Mouse (Mus musculus) liver, postnatal 0 days (tissue): ENCODE results near the gene Thoc2. TPM values are rescaled to one million over a fixed set of nuclear protein-coding genes. Genes with fewer than 3 reads are reported as not detected.

Experiments
- ATAC-seq: fragments of 200-750 bp; cut with Nextera tagmentation; 2 replicates; pipeline ENCODE4 v1.8.0; 2017; ENCODE audit warnings: mild to moderate bottlenecking, moderate library complexity
- DNase-seq: peaks from one replicate; pipeline ENCODE4 v3.0.0-alpha.2; 2016
- H3K27ac ChIP-seq: fragments of 300-500 bp; sonication (generic); 2 replicates; pipeline ENCODE4 v1.5.1; 2014; ENCODE audit warnings: antibody characterized with exemption, moderate library complexity, mild to moderate bottlenecking, low read depth
- H3K27me3 ChIP-seq: fragments of 300-500 bp; sonication (generic); 2 replicates; pipeline ENCODE4 v1.6.1; 2014; ENCODE audit warnings: low read length, control low read depth, mixed read lengths; ENCODE audit not compliant: insufficient read depth
- H3K36me3 ChIP-seq: fragments of 300-500 bp; sonication (generic); replicated peaks from 2 replicates; pipeline ENCODE4 v1.6.1; 2014; ENCODE audit warnings: mild to moderate bottlenecking, control low read depth, low read length, moderate library complexity, mixed read lengths; ENCODE audit not compliant: insufficient read depth
- H3K4me1 ChIP-seq: fragments of 300-500 bp; sonication (generic); 2 replicates; pipeline ENCODE4 v1.6.1; 2014; ENCODE audit warnings: antibody characterized with exemption, mild to moderate bottlenecking, control low read depth; ENCODE audit not compliant: insufficient read depth
- H3K4me2 ChIP-seq: fragments of 300-500 bp; sonication (generic); 2 replicates; pipeline ENCODE4 v1.6.1; 2014; ENCODE audit warnings: low read depth, mild to moderate bottlenecking, low read length, moderate library complexity, mixed read lengths
- H3K4me3 ChIP-seq: fragments of 300-500 bp; sonication (generic); 2 replicates; pipeline ENCODE4 v1.5.1; 2014; ENCODE audit warnings: low read depth, low read length
- H3K9ac ChIP-seq: fragments of 300-500 bp; sonication (generic); replicated peaks from 2 replicates; pipeline ENCODE4 v1.6.1; 2014; ENCODE audit warnings: mild to moderate bottlenecking, moderate library complexity
- H3K9me3 ChIP-seq: fragments of 300-500 bp; sonication (generic); 2 replicates; pipeline ENCODE4 v1.6.1; 2016; ENCODE audit warnings: mild to moderate bottlenecking, control low read depth, low read length, mixed read lengths
- CTCF ChIP-seq: sonication (generic); IDR thresholded peaks from 2 replicates; pipeline ENCODE4 v1.5.1; 2016; ENCODE audit warnings: antibody characterized with exemption, low read depth
- EP300 ChIP-seq: IDR thresholded peaks from 2 replicates; pipeline ENCODE4 v1.6.1; 2016; ENCODE audit warnings: antibody characterized with exemption, low read depth, mild to moderate bottlenecking
- whole genome bisulfite sequencing: fragments of 180-500 bp; shearing (Covaris S2); extraction: QIAGEN DNeasy Blood & Tissue Kit; methylation state at CpG from one replicate; pipeline ENCODE4 v1.1.7; 2014; ENCODE audit not compliant: insufficient replicate concordance; 5-methylcytosine and 5-hydroxymethylcytosine counted together
- polyA plus RNA-seq: library from polyadenylated mRNA; unstranded; fragments of >200 nt; fragmentation: Nextera tagmentation; extraction: Ambion mirVana; gene quantifications from 2 replicates; pipeline ENCODE4 v1.2.1, GENCODE M21; 2015

The Thoc2 gene
- polyA plus RNA-seq, 1 experiment from 2014 or later = 25.7 TPM

DNA sequence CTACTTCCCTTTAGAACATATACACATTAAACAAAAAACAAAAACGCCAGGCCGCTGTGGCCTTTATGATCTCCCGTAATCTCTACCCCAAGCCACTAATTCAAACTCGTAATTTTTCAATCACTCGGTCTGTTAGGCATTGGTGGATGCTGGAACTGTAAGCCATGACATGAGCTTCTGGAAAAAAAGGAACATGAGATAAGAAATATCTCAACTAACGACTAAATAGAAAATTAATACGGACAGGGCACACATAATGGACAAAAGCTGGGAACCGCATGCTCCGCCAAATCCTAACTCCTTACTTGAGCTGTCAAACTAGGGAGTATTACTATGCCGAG, 8.4 kb downstream of the Thoc2 start:
- no peaks in the 10 kb centered on the region for H3K36me3 ChIP-seq
- DNase-seq (no peak), ATAC-seq (no peak)
- H3K4me3 ChIP-seq = peak overlapping the region; percentile 78
- WGBS = 34% methylated on average over 10 of the region's 10 CpGs
- H3K4me2 ChIP-seq = peak overlapping the region; percentile 56
- TF ChIP-seq EP300 (no peak), CTCF (no peak)
- H3K9ac ChIP-seq = no peak overlapping the region
- H3K4me1 ChIP-seq = no peaks in the 10 kb centered on the region
- H3K9me3 ChIP-seq = no peaks in the 10 kb centered on the region
- peak overlapping the region; percentile 88; the same call in 1 of the 2 replicates for H3K27ac ChIP-seq
- no peaks in the 10 kb centered on the region for H3K27me3 ChIP-seq

- Histone ChIP-seq H3K4me1 (no peaks in the 10 kb centered on the region), H3K4me3 (peak overlapping the region; percentile 78), H3K27me3 (no peaks in the 10 kb centered on the region), H3K9ac (peak overlapping the region; percentile 79), H3K9me3 (no peaks in the 10 kb centered on the region), H3K36me3 (no peaks in the 10 kb centered on the region), H3K4me2 (peak overlapping the region; percentile 76), H3K27ac (peak overlapping the region; percentile 88)
- peak; percentile 96 for ATAC-seq
- whole genome bisulfite sequencing = 9% methylated on average over 49 of the region's 59 CpGs
- DNase-seq = peak; percentile 91
- TF ChIP-seq CTCF (no peak), EP300 (no peak)
Observed at GRCm38 (mm10) chrX:41911390-41912060, 8.9 kb downstream of the Thoc2 start.

DNA sequence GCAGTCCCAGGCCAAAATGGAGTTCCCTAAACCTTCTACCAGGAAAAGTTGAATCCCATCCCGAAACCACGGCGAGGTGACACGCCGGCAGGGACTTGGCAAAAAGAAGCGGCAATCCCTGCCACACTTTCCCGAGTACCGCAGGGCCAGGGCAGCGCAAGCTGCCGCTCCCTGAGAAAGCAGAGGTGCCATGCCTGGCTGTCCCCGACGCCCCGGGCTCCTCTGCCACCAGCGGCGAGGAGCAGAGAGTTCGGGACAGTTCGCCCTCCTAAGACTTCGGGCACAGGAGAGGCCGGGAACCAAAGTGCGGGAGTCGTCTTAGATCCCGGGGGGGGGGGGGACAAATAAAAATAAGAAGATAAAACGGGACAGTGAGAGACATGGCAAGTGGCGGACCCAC, 9.5 kb downstream of the Thoc2 start:
- Histone ChIP-seq H3K9me3 (no peaks in the 10 kb centered on the region), H3K36me3 (no peaks in the 10 kb centered on the region), H3K9ac (peak overlapping the region; percentile 79), H3K27me3 (no peaks in the 10 kb centered on the region), H3K4me3 (peak overlapping the region; percentile 78), H3K4me2 (peak overlapping the region; percentile 76), H3K27ac (peak overlapping the region; percentile 88), H3K4me1 (no peaks in the 10 kb centered on the region)
- TF ChIP-seq EP300 = no peak
- TF ChIP-seq CTCF = no peak
- DNase-seq (peak; percentile 33), ATAC-seq (peak; percentile 40)
- WGBS = 18% methylated on average over 24 of the region's 24 CpGs

DNA sequence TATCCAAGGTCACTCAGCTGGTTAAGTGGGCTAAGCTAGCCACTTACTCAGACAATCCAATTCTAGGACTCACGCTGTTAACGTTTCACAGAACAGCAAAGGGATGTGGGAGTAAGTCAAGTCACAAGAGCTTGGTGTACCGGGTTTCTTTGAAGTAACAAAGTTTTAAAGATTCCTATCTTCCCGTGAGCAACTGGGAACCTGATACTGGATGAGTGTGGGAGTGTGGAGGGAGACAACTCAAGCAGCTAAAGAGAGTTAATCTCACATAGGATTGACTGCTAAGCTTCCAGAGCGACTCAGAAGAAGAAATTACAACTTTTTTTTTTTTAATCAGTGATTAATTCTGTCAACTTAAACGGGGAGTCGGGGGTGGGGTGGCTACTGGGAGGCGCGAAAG, 10.0 kb downstream of the Thoc2 start:
- DNase-seq = no peak
- ATAC-seq = no peak
- H3K36me3 ChIP-seq = no peaks in the 10 kb centered on the region
- H3K27me3 ChIP-seq = no peaks in the 10 kb centered on the region
- no peaks in the 10 kb centered on the region for H3K4me1 ChIP-seq
- H3K27ac ChIP-seq = peak overlapping the region; percentile 88; the same call in 1 of the 2 replicates
- peak overlapping the region; percentile 76 for H3K4me2 ChIP-seq
- TF ChIP-seq EP300 (no peak), CTCF (no peak)
- H3K4me3 ChIP-seq = peak overlapping the region; percentile 78
- 11% methylated on average over 9 of the region's 9 CpGs for WGBS
- H3K9ac ChIP-seq = peak overlapping the region; percentile 79
- no peaks in the 10 kb centered on the region for H3K9me3 ChIP-seq

GRCm38 (mm10) chrX:41884759-41885505, 35.5 kb downstream of the Thoc2 start:
- no peaks in the 10 kb centered on the region for H3K27me3 ChIP-seq
- no peak overlapping the region for H3K4me2 ChIP-seq
- H3K36me3 ChIP-seq = no peaks in the 10 kb centered on the region
- no peaks in the 10 kb centered on the region for H3K9me3 ChIP-seq
- 53% methylated on average over 4 of the region's 4 CpGs for WGBS
- no peak overlapping the region for H3K4me3 ChIP-seq
- no peak overlapping the region for H3K27ac ChIP-seq
- no peak overlapping the region for H3K9ac ChIP-seq
- ATAC-seq (no peak), DNase-seq (no peak)
- TF ChIP-seq EP300 (no peak), CTCF (no peak)
- H3K4me1 ChIP-seq = no peaks in the 10 kb centered on the region

- Histone ChIP-seq H3K36me3 (no peaks in the 10 kb centered on the region; the same call in 1 of the 2 replicates), H3K4me3 (no peak overlapping the region), H3K4me2 (no peak overlapping the region), H3K4me1 (no peaks in the 10 kb centered on the region), H3K9ac (no peak overlapping the region), H3K27me3 (no peaks in the 10 kb centered on the region), H3K9me3 (no peaks in the 10 kb centered on the region), H3K27ac (no peak overlapping the region)
- no peak for TF ChIP-seq CTCF
- no peak for TF ChIP-seq EP300
- ATAC-seq (no peak), DNase-seq (no peak)
- 87% methylated on average over 2 of the region's 2 CpGs for WGBS
Observed at GRCm38 (mm10) chrX:41876581-41876980, 43.9 kb downstream of the Thoc2 start.
